ENCODE assay signal across 11 mouse cellular contexts in the genomic region with DNA sequence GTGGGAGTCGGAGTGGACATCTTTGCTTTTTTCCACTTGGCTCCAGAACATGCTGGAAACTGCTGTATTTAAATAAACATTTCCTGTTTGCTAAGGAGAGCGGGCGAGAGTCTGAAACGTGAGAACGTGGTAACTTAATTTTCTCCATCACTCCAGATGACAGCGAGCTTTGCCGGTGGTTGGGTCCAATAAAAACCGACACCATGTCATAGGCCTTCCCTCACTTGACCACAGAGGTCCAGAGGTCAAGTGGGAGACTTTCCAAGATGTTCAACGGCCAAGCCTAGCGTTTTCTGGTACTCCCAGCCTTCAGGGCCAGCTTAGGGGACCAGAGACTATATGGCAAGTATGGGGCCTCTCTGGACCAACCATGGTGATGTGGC. TPM values are rescaled to one million over a fixed set of nuclear protein-coding genes. Genes with fewer than 3 reads are reported as not detected.
DNase-seq lines count a peak whose midpoint lies in the region; ATAC-seq lines count a peak whose summit lies in the region.
"Had no signal": no experiment of that assay in that cellular context is flagged by ENCODE, and none has a peak within 500 bp of the region (broad histone marks: within the 10 kb centered on the region; RNA-seq: fewer than 3 reads in every experiment).

No protein-coding gene starts in this region.

- ATAC-seq in heart, embryonic 12.5 days (ENCODE audit: insufficient number of reproducible peaks, low FRiP score): no peak
- ATAC-seq in embryonic facial prominence, embryonic 13.5 days (ENCODE audit: insufficient number of reproducible peaks, insufficient read depth, low FRiP score, low TSS enrichment, low read depth): no peak

- no peak overlapping the region for H3K4me2 ChIP-seq in heart, embryonic 12.5 days
- H3K4me2 ChIP-seq in embryonic facial prominence, embryonic 13.5 days: peak overlapping the region; percentile 71

- DNase-seq in heart, adult 9 months (ENCODE audit: low spot score in 2 of 2): peak; percentile 43 to 63
- DNase-seq in kidney, postnatal 25 days: peak; percentile 51 to 56
- peak; percentile 39 for DNase-seq in lung, postnatal 25 days (ENCODE audit: low spot score)
- DNase-seq in urinary bladder, postnatal 25 days (ENCODE audit: low spot score): no peak
- no peak for DNase-seq in frontal cortex, postnatal 10 days (ENCODE audit: low spot score in 2 of 2)
- no peak for DNase-seq in right cerebral cortex, adult 18-20 months

- H3K4me3 ChIP-seq in heart, embryonic 12.5 days: no peak overlapping the region
- H3K4me3 ChIP-seq in embryonic facial prominence, embryonic 13.5 days: 0 out of 2 replicates have a peak overlapping the region, but pooled peaks have one; percentile 8
- H3K4me3 ChIP-seq: erythroblast, embryonic 14.5 days; hindbrain, embryonic 10.5 days had no signal

- WGBS in heart, embryonic 12.5 days: 48% methylated on average over 10 of the region's 10 CpGs
- WGBS in embryonic facial prominence, embryonic 13.5 days: 14% methylated on average over 10 of the region's 10 CpGs

- H3K27me3 ChIP-seq in heart, embryonic 12.5 days (replicated peaks): no peaks in the 10 kb centered on the region; the same call in 1 of the 2 replicates
- peaks cover 8% of the 10 kb centered on the region; the same call in 1 of the 2 replicates for H3K27me3 ChIP-seq in embryonic facial prominence, embryonic 13.5 days
- H3K27me3 ChIP-seq: CH12.LX had no signal

- no peaks in the 10 kb centered on the region for H3K36me3 ChIP-seq in heart, embryonic 12.5 days
- no peaks in the 10 kb centered on the region for H3K36me3 ChIP-seq in embryonic facial prominence, embryonic 13.5 days
- H3K36me3 ChIP-seq: hindbrain, embryonic 10.5 days had no signal

- H3K9me3 ChIP-seq in heart, embryonic 12.5 days (replicated peaks): no peaks in the 10 kb centered on the region
- H3K9me3 ChIP-seq in embryonic facial prominence, embryonic 13.5 days: no peaks in the 10 kb centered on the region
- H3K9me3 ChIP-seq: hindbrain, embryonic 10.5 days had no signal

- peaks cover 21% of the 10 kb centered on the region for H3K4me1 ChIP-seq in heart, embryonic 12.5 days (replicated peaks)
- H3K4me1 ChIP-seq in embryonic facial prominence, embryonic 13.5 days: peaks cover 58% of the 10 kb centered on the region

- no peak overlapping the region for H3K9ac ChIP-seq in heart, embryonic 12.5 days
- H3K9ac ChIP-seq in embryonic facial prominence, embryonic 13.5 days: no peak overlapping the region

- H3K27ac ChIP-seq in heart, embryonic 12.5 days (ENCODE audit: poor library complexity, severe bottlenecking): no peak overlapping the region
- H3K27ac ChIP-seq in embryonic facial prominence, embryonic 13.5 days: peak overlapping the region; percentile 48
- H3K27ac ChIP-seq: hindbrain, embryonic 10.5 days had no signal

RNA-seq across cellular contexts. Expression of a gene that starts 4.1 kb away (rescaled TPM):
- 17.4 and 18.4 TPM in 2 replicates for polyA plus RNA-seq in heart, embryonic 12.5 days (2016; fragmentation: Nextera tagmentation; extraction: Ambion mirVana)
- 28.0 and 37.4 TPM in 2 replicates for polyA plus RNA-seq in embryonic facial prominence, embryonic 13.5 days (2015; fragmentation: Nextera tagmentation; extraction: Ambion mirVana)
- polyA plus RNA-seq: erythroblast, embryonic 14.5 days had no signal

Comparison
In these comparisons a context has a peak if more than half of its experiments do, and no peak if none do; other contexts are left out.
1. DNase-seq: peak in heart, adult 9 months (2 of 2), kidney, postnatal 25 days (2 of 2) and lung, postnatal 25 days (single experiment); none in urinary bladder, postnatal 25 days (single experiment), frontal cortex, postnatal 10 days (0 of 2) and right cerebral cortex, adult 18-20 months (single experiment).